Mouse (Mus musculus) right cerebral cortex, adult 18-20 months (tissue): ENCODE data around the gene Rab5a.
A peak's percentile ranks its signal among the peaks of the same experiment; 100 is the strongest.
"Not testable (repeated sequence)": the region's sequence is repeated elsewhere in the genome, so short reads cannot be mapped to it uniquely, and the experiment has no call there.

Experiments
- DNase-seq: peaks from one replicate; pipeline ENCODE4 v3.0.0; 2022; ENCODE audit warnings: mixed read lengths

Gene Rab5a

DNA sequence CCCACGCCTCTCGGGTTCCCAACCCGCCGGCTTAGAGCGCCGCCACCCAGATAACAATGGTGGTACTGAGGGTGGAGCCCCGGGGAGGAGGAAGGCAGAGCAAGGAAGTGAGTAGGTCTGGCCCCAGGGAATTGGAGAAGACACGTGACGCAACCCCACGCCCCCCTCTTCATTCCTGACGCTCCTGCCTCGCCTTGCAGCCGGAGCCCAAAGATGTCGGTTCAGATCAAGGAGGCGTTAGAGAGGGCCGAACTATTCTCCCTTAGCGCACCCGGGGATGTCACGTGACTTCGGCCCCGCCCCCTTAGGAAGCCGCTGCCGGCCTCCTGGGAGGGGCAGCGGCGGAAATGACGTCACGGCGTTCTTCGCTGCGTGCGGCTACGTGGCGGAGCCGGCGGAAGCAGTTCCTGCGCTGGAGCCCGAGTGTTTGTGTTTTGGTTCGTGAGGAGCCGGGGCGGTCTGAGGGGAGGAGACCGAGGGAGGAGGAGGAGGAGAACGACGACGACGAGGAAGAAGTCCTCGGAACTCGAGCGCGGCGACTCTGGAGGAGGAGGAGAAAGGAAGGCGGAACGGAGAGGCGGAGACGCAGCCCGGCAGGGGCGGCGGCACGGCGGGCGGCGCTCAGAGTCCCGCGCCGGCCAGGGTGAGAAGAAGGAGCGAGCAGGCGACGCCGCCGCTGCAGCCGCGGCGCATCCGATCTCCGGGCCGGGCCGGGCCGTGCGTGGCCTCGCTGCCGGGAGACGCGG, at the start of gene Rab5a:
Gene Rab5a, plus strand, starts transcription at position 377 of the 746 bp plus-strand sequence.
- DNase-seq: peak; percentile 99

DNA sequence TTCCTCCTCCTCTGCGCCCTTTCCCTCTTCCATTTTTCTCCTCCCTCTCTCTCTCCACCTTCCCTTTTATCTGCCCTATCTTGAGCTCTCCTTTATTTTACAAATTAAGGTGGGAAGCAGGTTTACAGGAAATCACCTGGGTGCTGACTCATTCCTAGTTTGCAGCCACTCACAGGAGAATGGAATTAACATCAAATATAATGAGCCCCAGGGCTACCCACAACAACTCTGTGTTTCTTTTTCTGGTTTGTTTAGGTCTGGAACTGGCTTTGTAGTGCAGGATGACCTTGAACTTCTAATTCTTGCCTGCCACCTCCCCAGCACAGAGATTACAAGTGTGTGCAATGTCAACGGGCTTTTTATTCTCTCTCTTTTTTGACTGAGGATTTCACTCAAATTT, 22.9 kb upstream of the Rab5a start:
- no peak for DNase-seq

DNA sequence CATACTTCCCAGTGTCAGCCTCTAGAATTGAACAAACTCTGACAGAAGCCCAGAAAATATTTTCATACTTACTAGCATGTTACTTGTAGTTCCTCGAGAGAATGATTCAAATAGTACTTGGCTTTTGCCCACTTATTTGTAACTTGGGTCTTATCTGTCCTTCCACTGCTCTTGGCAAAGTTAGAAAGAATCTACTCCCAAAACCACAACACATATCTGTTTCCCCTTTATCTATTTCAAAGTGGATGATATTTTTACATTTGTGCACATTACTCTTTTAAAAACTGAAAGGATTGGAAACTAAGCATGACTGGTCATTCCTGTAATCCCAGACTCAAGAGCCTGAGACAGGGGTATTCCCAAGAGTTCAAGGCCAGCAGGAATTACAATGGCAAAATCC, 22.3 kb upstream of the Rab5a start:
- no peak for DNase-seq

DNA sequence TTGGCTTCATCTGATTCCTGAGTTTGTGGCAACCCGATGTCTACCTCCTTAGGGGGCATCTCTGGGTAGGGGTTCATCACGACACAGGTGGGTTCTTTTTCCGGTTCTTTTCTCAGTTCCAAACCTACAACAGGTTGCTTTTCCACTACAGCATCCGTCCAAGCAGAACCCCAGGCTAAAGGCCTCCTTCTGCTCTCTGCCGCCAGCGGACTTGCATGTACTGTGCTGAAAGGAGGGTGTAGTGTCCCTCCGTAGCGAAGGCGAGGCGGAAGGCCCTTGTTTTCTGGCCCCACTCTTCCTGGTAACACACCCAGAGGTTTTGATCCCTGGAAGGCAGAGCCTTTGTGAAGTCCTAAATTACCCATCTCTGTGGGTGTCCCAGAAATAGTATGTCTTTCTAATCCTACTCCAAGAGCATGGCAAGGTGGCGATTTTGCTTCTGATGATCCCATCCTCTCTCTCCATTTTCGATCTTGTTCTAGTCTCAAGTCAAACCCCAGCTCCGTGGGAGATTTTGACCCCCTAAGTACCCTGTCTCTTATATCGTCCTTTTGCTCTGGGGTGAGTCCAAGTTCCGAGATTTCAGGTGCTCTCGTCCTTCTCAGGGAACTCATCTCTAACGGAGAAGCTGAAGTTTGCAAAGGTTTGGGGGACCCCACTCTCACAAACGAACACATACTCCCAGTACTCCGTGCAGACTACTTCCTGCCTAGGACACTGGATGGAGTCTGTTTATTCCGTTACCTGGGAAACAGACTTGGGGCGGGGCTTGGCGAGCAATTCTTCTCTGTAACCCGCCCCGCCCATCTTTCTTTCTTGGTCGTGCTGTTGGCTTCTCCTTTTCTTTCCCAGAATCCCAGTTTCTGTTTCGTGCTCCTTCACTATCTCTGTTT, 16.2 kb upstream of the Rab5a start, which contains the start of gene Efhb:
Gene Efhb, minus strand, starts transcription at position 719 of the 893 bp plus-strand sequence.
- peak; percentile 65 for DNase-seq

DNA sequence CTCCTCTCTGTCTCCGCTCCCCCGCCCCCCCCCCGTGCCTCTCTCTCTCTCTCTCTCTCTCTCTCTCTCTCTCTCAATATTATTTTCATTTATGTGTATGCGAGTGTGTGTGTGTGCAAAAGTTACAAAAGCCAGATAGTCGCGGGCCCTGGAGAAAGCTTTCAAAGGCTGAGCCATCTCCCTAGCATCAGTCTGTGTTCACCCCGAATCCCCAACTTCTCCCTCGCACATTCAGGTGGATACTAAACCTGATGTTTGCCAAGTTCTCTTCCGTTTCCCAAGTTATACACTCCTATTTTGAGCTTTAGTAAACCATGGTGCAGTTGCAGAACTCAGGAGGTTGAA, 15.6 kb upstream of the Rab5a start:
- no peak for DNase-seq

DNA sequence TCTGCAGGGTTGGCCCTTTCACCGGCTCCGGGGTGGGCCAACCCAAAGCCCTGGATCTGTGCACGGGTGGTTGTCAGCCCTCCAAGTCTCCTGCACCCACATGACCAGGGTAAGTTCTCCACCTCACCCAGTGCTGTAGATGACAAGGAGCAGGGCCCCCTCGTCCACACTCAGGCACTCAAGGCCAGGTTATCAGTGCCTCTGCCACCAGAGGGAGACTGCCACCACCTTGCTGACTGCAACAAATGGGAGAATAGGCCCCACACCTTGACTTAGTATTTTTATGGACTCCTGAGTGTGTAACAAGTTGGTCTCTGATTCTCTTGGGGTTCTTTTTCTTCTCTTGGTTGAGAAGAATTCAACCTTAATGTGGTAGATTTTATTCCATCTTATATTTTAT, 13.5 kb upstream of the Rab5a start:
- no peak for DNase-seq

DNA sequence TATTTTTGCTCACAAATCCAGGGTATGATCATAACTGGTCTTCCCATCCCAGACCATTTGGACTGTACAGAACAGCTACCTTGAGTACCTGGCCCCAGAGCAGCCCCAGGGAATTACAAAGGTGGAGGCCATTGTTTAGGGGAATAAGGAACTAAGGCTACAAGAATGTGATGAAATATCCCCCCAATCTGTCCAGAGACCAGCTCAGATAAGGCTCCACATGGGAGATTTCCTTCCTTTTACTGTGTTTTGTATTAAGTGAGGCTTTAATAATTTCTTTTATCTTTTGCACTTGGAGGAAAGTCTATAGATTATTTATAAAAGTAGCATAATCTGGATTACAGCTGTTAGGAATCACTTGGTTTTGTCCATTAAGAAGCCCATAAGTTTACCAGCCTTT, 10.3 kb upstream of the Rab5a start:
- DNase-seq: no peak

DNA sequence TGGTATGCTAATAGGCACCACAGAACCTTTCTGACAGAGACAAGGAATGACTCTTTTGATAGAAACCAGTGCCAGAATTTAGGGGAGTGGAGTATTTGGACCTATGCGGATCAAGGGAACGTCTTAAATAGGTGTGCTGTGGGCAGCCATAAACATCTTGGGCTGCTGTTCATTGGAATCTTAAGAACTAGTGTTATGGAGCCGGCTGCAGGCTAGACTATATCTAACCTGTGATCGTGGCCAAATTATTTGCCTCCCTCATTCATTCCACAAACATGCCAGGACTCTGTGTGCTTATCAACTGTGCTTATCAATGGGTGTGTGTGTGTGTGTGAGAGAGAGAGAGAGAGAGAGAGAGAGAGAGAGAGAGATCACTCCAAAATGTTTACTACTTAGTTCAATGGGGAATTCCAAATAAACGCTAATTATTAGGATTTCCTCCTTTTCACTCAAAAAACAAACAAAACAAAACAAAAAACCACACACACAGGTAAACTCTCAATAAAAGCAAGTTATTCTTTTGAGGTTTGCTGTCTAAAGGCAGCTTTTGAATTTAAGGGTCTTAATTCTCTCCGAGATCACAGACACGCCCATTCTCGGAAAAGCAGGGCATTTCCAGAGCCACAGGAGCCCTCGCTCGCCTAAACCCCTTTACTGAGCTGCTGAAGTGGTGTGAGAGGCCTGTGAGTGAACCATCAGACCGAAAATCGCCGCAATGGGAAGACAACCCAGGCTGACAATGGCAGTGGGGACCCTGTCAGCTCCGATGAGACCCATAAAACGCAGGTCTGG, 772 bp upstream of the Rab5a start:
- no peak for DNase-seq

DNA sequence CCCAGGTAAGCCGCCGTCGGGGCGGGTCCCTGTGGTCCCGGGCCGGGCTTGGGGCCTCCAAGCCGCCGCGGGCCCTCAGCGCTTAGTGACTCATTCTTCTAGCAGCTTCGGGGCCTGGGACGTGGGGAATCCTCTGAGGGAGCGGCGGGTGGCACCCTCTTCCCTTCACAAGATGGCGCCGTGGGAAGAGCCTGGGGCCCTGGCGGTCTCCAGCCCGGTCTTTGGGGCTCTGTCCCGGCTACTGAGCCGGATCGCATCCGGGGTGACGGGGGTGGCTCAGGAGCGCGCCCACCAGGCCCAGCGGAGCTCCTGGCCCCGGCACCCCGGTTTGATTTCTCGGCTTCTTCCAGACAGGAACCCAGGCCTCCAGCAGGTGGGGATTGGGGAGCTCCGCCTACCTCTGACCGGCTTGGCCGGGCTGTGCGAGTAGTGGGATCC, 589 bp downstream of the Rab5a start:
- peak; percentile 63 for DNase-seq

DNA sequence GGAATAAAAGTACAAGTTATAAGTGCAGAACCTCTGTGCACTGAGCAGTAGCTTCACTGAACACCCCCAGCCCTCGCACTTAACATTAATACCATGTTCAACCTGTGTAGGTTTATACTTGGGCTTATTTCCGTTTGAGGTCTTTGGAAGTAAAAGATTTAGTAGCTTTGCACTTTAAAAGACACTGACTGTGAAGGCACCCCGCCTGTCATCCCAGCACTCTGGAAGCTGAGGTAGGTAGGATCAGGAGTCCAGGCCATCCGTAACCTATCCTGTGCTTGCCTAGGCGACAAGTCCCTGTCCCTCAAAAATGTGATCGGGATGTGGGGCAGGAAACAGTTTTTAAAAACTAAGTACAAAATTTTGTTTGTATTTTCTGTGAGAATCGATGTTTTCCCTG, 1.4 kb downstream of the Rab5a start:
- DNase-seq: no peak

DNA sequence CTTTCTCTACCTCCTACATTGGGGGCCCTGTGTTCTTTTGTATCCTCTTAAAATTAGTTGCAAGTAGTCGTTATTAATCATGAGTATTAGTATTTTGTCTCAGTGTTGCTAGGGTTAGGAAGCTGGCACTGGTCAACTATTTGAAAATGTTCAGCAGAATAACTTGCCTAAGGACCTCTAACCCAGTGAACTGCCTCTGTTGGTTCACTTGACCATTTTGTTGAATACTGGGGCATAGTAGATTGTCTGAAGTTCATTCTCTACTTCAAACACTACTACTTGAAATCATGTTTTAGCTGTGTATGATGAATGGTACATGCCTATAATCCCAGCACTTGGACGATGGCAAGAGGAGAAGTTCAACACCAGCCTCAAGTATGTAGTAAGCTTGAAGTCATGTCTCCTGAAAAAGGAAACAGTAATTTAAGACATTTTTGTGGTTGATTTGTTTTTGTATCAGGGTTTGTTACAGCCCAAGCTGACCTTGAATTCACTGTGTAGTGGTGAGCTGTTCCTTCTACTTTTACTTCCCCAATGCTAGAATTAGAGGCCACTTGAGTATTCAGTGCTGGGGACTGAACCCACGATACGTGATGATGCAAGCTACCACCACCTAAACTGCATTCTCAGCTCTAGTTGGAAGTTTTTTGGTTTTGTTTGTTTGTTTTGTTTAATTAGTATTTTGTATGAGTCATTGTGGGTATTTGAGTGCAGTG, 9.4 kb downstream of the Rab5a start:
- DNase-seq: no peak

DNA sequence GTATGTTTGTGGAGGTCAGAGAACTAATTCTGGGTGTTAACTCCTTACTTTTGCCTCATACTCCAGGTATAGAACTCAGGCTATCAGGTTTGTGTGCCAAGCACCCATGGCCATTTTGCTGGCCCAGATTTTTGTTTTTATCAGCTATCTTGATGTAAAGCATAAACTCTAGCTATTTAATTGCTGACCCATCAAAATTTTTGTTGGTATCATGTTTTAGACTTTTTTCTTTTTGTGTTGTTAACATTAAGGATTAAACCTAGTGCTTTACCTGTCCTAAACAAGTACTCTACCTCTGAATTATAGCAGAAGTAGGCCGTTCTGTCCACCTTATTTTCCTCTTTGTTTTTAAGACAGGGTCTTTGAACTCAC, 10.0 kb downstream of the Rab5a start:
- no peak for DNase-seq

DNA sequence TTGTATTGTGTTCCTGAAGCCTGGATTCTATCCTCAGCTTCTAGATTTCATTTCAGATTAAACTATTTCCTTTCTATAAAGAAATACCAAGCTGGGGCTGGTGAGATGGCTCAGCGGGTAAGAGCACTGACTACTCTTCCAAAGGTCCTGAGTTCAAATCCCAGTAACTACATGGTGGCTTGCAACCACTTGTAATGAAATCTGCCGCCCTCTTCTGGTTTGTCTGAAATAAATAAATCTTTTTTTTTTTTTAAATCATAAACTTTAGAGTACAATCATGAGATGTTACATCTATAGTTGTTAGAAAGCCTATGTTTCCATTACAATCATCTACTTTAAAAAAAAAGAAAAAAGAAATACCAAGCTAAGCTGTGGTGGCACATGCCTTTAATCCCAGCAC, 23.9 kb downstream of the Rab5a start:
- DNase-seq: no peak

DNA sequence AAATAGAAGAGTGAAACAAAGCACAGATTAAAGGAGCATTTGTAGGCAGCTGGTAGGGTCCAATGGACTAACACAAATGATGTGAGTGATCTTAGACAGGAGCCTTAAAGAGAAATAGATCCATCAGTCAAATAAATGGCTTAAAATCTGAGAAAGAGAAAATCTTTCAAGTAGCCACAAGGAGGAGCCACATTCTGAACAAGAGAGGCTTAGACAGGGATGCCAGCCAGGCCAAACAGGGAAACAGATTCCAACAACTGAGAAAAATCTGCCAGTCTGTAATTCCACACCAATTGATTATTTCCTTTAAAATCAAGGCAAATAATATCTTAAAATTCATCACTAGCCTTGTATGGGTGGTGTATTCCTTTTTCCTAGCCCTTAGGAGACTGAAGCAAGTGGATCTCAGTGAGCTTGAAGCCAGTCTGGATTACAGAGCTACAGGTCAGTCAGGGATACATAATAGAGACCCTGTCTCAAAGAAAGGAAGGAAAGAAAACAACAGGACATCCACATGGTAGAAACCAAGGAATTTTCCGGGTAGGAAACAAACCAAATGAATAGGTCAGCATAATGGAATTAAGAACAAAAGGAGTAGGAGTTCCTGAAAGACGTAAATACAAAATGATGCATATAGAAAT, 33.4 kb downstream of the Rab5a start:
- DNase-seq: peak; percentile 10

DNA sequence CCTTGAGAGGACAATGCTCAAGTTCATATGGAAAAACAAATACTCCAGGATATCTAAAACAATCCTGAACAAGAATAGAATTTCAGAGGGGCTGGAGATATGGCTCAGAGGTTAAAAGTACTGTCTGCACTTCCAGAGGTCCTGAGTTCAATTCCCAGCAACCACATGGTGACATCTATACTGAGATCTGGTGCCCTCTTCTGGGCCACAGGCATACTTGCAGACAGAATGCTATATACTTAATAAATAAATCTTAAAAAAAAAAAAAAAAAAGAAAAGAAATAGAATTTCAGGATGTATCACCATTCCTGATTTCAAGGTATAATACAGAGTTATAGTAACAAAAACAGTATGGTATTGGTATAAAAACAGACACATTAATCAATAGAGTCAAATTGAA, 40.3 kb downstream of the Rab5a start:
- no peak for DNase-seq

DNA sequence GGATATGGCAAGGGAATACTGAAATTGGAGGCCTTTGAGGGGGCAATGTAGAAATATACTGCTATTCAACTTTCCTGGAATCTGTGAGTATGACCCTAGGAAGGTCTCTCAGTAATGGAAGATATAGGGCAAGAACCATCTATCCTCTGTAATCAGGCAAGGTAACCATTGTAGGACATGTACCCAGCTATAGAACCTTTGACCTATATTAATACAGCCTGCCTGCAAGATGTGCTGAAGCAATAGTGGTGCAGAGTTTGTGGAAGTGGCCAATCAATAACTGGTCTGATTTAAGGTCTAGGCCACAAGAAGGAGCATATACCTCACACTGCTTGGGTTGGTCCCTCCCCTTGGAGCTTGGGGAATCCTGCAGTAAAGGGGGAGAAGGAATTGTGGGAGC, 41.5 kb downstream of the Rab5a start:
- DNase-seq: no peak

DNA sequence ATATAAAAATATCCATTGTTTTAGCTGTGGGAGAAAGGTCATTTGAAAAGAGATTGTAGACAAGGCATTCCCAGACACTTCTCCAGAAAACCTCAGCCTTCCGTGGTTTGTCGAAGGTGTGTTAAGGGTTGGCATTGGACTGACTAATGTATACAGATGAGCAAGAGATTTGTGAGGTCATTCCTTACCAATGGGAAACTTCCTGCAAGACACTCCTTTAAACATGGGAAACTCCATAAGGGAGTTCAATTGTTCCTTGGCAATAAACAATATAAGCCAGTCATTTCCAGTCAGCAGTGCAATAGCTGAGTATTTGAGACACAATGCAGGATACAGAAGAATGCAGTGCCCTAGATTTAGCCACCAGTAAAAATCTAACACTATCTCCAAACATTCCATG, 49.0 kb downstream of the Rab5a start:
- no peak for DNase-seq

DNA sequence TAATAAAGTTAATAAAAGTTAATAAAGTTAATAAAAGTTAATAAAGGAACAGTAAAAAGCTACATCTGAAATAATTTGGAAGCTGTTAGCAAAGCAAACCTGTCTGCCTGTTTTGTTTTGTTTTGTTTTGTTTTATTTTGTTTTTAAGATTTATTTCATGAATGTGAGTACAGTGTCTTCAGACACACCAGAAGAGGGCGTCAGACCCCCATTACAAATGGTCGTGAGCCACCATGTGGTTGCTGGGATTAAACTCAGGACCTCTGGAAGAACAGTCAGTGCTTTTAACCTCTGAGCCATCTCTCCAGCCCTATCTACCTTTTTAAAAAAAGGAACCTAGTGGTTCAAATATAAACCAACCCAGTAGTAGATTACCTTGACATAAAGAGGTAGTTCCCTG, 52.1 kb downstream of the Rab5a start:
- no peak for DNase-seq

DNA sequence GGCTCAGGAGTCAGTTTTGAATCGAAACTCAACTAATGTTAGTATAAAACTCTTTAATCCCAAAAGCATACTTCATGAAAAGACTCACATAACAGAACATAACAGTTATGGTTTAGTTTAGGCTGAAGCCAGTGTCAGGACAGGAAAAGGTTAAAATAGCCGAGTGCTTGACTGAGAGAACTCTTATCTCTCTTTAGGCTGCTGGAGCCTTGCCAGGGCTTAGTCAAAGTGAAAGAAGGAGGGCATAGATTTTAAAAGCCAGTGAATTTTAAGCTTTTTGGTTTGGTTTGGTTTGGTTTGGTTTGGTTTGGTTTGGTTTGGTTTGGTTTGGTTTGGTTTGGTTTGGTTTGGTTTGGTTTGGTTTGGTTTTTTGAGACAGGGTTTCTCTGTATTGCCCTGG, 53.4 kb downstream of the Rab5a start:
- no peak for DNase-seq

DNA sequence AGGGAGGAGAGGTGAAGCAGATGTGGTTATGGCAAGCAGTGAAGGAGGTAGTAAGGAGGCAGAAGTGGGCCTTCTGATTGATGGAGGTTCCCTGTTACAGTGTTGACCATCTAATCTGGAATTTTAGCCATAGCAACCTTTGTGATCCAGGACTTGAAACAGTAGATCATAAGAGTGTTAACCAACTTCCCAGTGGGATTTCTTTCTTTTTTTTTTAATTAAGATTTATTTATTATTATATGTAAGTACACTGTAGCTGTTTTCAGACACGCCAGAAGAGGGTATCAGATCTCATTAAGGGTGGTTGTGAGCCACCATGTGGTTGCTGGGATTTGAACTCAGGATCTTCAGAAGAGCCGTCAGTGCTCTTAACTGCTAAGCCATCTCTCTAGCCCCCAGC, 60.3 kb downstream of the Rab5a start, which contains the start of gene Pp2d1:
Gene Pp2d1, minus strand, starts transcription at position 101 of the 400 bp plus-strand sequence.
- DNase-seq: not testable (repeated sequence)

DNA sequence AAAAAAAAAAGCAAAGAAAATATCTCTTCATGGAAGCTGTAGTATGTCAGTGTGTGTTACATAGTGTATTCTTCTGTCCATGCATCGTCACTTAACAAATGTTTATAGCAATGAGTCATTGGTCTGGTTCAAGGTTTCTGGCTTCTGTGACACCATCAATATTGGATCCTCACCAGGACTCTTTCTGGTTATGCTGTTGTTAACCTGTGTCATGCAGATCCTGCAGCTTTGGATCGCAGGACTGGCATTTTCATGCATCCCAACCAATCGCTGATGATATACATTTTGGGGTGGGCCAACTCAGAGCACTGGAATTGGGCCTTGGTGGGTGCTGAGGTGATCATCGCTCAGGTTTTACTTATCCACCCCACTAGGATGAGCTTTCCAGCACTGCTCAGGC, 63.5 kb downstream of the Rab5a start:
- DNase-seq: no peak
